Comparison of ENCODE assay signal across 28 mouse cellular contexts in the genomic region with DNA sequence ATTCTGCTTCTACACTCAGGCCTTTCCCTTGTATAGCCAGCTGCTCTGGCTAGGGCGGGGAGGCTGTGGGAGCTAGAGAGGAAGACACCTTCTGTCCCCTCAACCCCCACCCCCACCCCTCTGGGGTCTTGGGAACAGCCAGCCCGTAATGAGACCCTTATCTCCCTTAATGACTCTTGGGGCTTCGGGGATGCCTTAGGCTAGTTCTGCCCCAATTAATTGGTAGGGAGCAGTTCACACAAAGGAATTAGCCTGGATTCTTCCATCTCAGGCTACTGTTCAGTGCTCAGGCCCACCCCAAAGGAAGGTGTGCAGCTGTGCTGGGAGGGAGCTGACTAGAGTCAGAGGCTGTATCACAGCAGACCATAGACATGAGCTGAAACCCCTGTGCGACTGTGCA. TPM values are rescaled to one million over a fixed set of nuclear protein-coding genes. Genes with fewer than 3 reads are reported as not detected.
A peak's percentile ranks its signal among the peaks of the same experiment; 100 is the strongest.
DNase-seq lines count a peak whose midpoint lies in the region; ATAC-seq and TF ChIP-seq lines count a peak whose summit lies in the region.
"Had no signal": no experiment of that assay in that cellular context is flagged by ENCODE, and none has a peak within 500 bp of the region (broad histone marks: within the 10 kb centered on the region; RNA-seq: fewer than 3 reads in every experiment).

No protein-coding gene starts in this region.

- no peak for TF ChIP-seq CTCF in brain, embryonic 14.5 days (IDR thresholded peaks at IDR 0.05; ENCODE audit: borderline replicate concordance, extremely low read depth, insufficient read depth, insufficient read length)

- H3K9ac ChIP-seq in hindbrain, embryonic 16.5 days (ENCODE audit: low read depth, low read length): no peak overlapping the region
- no peak overlapping the region for H3K9ac ChIP-seq in embryonic facial prominence, embryonic 14.5 days (ENCODE audit: low read depth, low read length)
- no peak overlapping the region for H3K9ac ChIP-seq in midbrain, embryonic 14.5 days (replicated peaks; ENCODE audit: low read length)
- H3K9ac ChIP-seq: forebrain, postnatal 0 days; liver, embryonic 14.5 days; lung, embryonic 15.5 days had no signal

- peak; percentile 11 for DNase-seq in hindbrain, embryonic 10.5 days (ENCODE audit: low spot score)
- DNase-seq in brain, embryonic 14.5 days (ENCODE audit: low read depth): peak; percentile 49
- DNase-seq in embryonic facial prominence, embryonic 14.5 days (ENCODE audit: low spot score): peak; percentile 15
- DNase-seq in midbrain, embryonic 14.5 days: peak; percentile 62
- DNase-seq in adrenal gland, adult 18-20 months (ENCODE audit: low spot score in 2 of 2): no peak
- no peak for DNase-seq in frontal cortex, postnatal 10 days (ENCODE audit: low spot score in 2 of 2)
- DNase-seq: adrenal gland, adult 2 months; cerebellum, adult 9-11 months; forebrain, postnatal 0 days; kidney, adult 18-20 months; right cerebral cortex, postnatal 25 days had no signal

- no peak overlapping the region for H3K4me2 ChIP-seq in hindbrain, embryonic 16.5 days (ENCODE audit: low read length)
- H3K4me2 ChIP-seq in embryonic facial prominence, embryonic 14.5 days (ENCODE audit: low read depth, low read length): no peak overlapping the region
- no peak overlapping the region for H3K4me2 ChIP-seq in midbrain, embryonic 14.5 days (ENCODE audit: low read length)
- H3K4me2 ChIP-seq: lung, embryonic 15.5 days had no signal

- H3K4me1 ChIP-seq in hindbrain, embryonic 10.5 days (replicated peaks): peaks cover 12% of the 10 kb centered on the region
- no peaks in the 10 kb centered on the region; the same call in 1 of the 2 replicates for H3K4me1 ChIP-seq in hindbrain, embryonic 16.5 days (ENCODE audit: control insufficient read depth, insufficient read depth, low read depth, low read length)
- peaks cover 4% of the 10 kb centered on the region for H3K4me1 ChIP-seq in embryonic facial prominence, embryonic 14.5 days (ENCODE audit: control insufficient read depth, insufficient read depth, low read length)
- peaks cover 11% of the 10 kb centered on the region for H3K4me1 ChIP-seq in midbrain, embryonic 14.5 days (ENCODE audit: control insufficient read depth, insufficient read depth, low read length)

- WGBS in hindbrain, embryonic 10.5 days: 64% methylated on average over 4 of the region's 4 CpGs
- WGBS in hindbrain, embryonic 16.5 days: 51% methylated on average over 4 of the region's 4 CpGs
- 35% methylated on average over 4 of the region's 4 CpGs for WGBS in embryonic facial prominence, embryonic 14.5 days
- 41% methylated on average over 4 of the region's 4 CpGs for whole genome bisulfite sequencing in midbrain, embryonic 14.5 days

- no peak overlapping the region for H3K27ac ChIP-seq in hindbrain, embryonic 10.5 days
- H3K27ac ChIP-seq in hindbrain, embryonic 16.5 days (ENCODE audit: low read depth, low read length): no peak overlapping the region
- H3K27ac ChIP-seq in embryonic facial prominence, embryonic 14.5 days (replicated peaks; ENCODE audit: low read depth, low read length): no peak overlapping the region
- H3K27ac ChIP-seq in midbrain, embryonic 14.5 days (replicated peaks; ENCODE audit: low read depth, low read length): no peak overlapping the region
- H3K27ac ChIP-seq: heart, embryonic 10.5 days; kidney, postnatal 0 days; liver, embryonic 14.5 days; lung, embryonic 15.5 days; macrophage had no signal

- no peaks in the 10 kb centered on the region for H3K36me3 ChIP-seq in hindbrain, embryonic 10.5 days
- H3K36me3 ChIP-seq in hindbrain, embryonic 16.5 days (ENCODE audit: control insufficient read depth, insufficient read depth, low read length): no peaks in the 10 kb centered on the region
- no peaks in the 10 kb centered on the region for H3K36me3 ChIP-seq in embryonic facial prominence, embryonic 14.5 days (ENCODE audit: control insufficient read depth, insufficient read depth, low read length)
- no peaks in the 10 kb centered on the region for H3K36me3 ChIP-seq in midbrain, embryonic 14.5 days (ENCODE audit: control insufficient read depth, insufficient read depth, low read length)
- H3K36me3 ChIP-seq: heart, embryonic 10.5 days; lung, embryonic 15.5 days had no signal

- no peak for ATAC-seq in hindbrain, embryonic 16.5 days
- ATAC-seq in embryonic facial prominence, embryonic 14.5 days (ENCODE audit: low read depth): peak; percentile 58; the same call in 1 of the 2 replicates
- ATAC-seq in midbrain, embryonic 14.5 days (ENCODE audit: low FRiP score, low TSS enrichment): peak; percentile 68; the same call in 1 of the 2 replicates
- ATAC-seq: forebrain, postnatal 0 days had no signal

- H3K4me3 ChIP-seq in hindbrain, embryonic 10.5 days: no peak overlapping the region
- H3K4me3 ChIP-seq in hindbrain, embryonic 16.5 days (ENCODE audit: low read length): no peak overlapping the region
- no peak overlapping the region for H3K4me3 ChIP-seq in embryonic facial prominence, embryonic 14.5 days (ENCODE audit: low read depth, low read length)
- no peak overlapping the region for H3K4me3 ChIP-seq in midbrain, embryonic 14.5 days (replicated peaks; ENCODE audit: low read depth, low read length)
- H3K4me3 ChIP-seq: heart, embryonic 10.5 days; lung, embryonic 15.5 days had no signal

- H3K9me3 ChIP-seq in hindbrain, embryonic 10.5 days: no peaks in the 10 kb centered on the region
- H3K9me3 ChIP-seq in hindbrain, embryonic 16.5 days (ENCODE audit: control insufficient read depth, low read length): no peaks in the 10 kb centered on the region
- H3K9me3 ChIP-seq in embryonic facial prominence, embryonic 14.5 days (ENCODE audit: control insufficient read depth, low read length): no peaks in the 10 kb centered on the region
- no peaks in the 10 kb centered on the region for H3K9me3 ChIP-seq in midbrain, embryonic 14.5 days (ENCODE audit: control insufficient read depth, low read length)
- H3K9me3 ChIP-seq: heart, embryonic 10.5 days; lung, embryonic 15.5 days had no signal

- peaks cover 19% of the 10 kb centered on the region for H3K27me3 ChIP-seq in hindbrain, embryonic 10.5 days (ENCODE audit: insufficient read depth, poor library complexity, severe bottlenecking)
- no peaks in the 10 kb centered on the region for H3K27me3 ChIP-seq in hindbrain, embryonic 16.5 days (replicated peaks; ENCODE audit: control insufficient read depth, insufficient read depth, low read length)
- no peaks in the 10 kb centered on the region for H3K27me3 ChIP-seq in embryonic facial prominence, embryonic 14.5 days (replicated peaks; ENCODE audit: control insufficient read depth, insufficient read depth, low read length)
- no peaks in the 10 kb centered on the region for H3K27me3 ChIP-seq in midbrain, embryonic 14.5 days (ENCODE audit: control insufficient read depth, insufficient read depth, low read length)
- H3K27me3 ChIP-seq: lung, embryonic 15.5 days had no signal

- TF ChIP-seq POLR2A in brain, embryonic 14.5 days (IDR thresholded peaks at IDR 0.05; ENCODE audit: borderline replicate concordance, extremely low read depth, insufficient read depth, insufficient read length, poor library complexity, severe bottlenecking): no peak

RNA-seq across cellular contexts. Expression of a gene that starts 4.5 kb away (rescaled TPM):
- polyA plus RNA-seq in hindbrain, embryonic 10.5 days (2016; fragmentation: Nextera tagmentation; extraction: Ambion mirVana): 1.1 and 1.6 TPM in 2 replicates
- 32.6 and 37.3 TPM in 2 replicates for polyA plus RNA-seq in hindbrain, embryonic 16.5 days (2015; fragmentation: Nextera tagmentation; extraction: Ambion mirVana)
- 12.9 and 18.2 TPM in 2 replicates for polyA plus RNA-seq in brain, embryonic 14.5 days (2012; rRNA removed)
- polyA plus RNA-seq in embryonic facial prominence, embryonic 14.5 days (2014; fragmentation: Nextera tagmentation; extraction: Ambion mirVana): 0.68 and 0.70 TPM in 2 replicates
- 6.6 and 10.3 TPM in 2 replicates for polyA plus RNA-seq in midbrain, embryonic 14.5 days (2014; fragmentation: Nextera tagmentation; extraction: Ambion mirVana)
- not detected for total RNA-seq in adrenal gland, adult 18-20 months (2021)
- total RNA-seq: gastrocnemius, adult 18-20 months had no signal
- polyA plus RNA-seq: C2C12, macrophage had no signal

RNA-seq across cellular contexts. Expression of a gene that starts 23.0 kb away (rescaled TPM):
- 0.09 and 0.19 TPM in 2 replicates for polyA plus RNA-seq in hindbrain, embryonic 10.5 days (2016; fragmentation: Nextera tagmentation; extraction: Ambion mirVana)
- 0.25 and 0.26 TPM in 2 replicates for polyA plus RNA-seq in hindbrain, embryonic 16.5 days (2015; fragmentation: Nextera tagmentation; extraction: Ambion mirVana)
- polyA plus RNA-seq in brain, embryonic 14.5 days (2012; rRNA removed): 0.14 TPM in 1 of 2 replicates, not detected in the other
- polyA plus RNA-seq in embryonic facial prominence, embryonic 14.5 days (2014; fragmentation: Nextera tagmentation; extraction: Ambion mirVana): 0.10 TPM in 1 of 2 replicates, not detected in the other
- 0.34 and 0.43 TPM in 2 replicates for polyA plus RNA-seq in midbrain, embryonic 14.5 days (2014; fragmentation: Nextera tagmentation; extraction: Ambion mirVana)
- total RNA-seq in adrenal gland, adult 18-20 months (2021): not detected
- total RNA-seq: adrenal gland, adult 2 months; forebrain, postnatal 0 days; gastrocnemius, adult 18-20 months; gastrocnemius, postnatal 4 days had no signal
- polyA plus RNA-seq: C2C12; heart, embryonic 10.5 days; heart, postnatal 0 days; kidney, postnatal 0 days; liver, embryonic 14.5 days; macrophage; spleen, adult 2 months; stomach, embryonic 14.5 days; thymus, postnatal 0 days had no signal

RNA-seq across cellular contexts. Expression of a gene that starts 57.7 kb away (rescaled TPM):
- polyA plus RNA-seq in hindbrain, embryonic 10.5 days (2016; fragmentation: Nextera tagmentation; extraction: Ambion mirVana): 0.07 TPM in 1 of 2 replicates, not detected in the other
- not detected in 2 replicates for polyA plus RNA-seq in hindbrain, embryonic 16.5 days (2015; fragmentation: Nextera tagmentation; extraction: Ambion mirVana)
- 0.03 and 0.10 TPM in 2 replicates for polyA plus RNA-seq in brain, embryonic 14.5 days (2012; rRNA removed)
- polyA plus RNA-seq in embryonic facial prominence, embryonic 14.5 days (2014; fragmentation: Nextera tagmentation; extraction: Ambion mirVana): 3.6 and 4.7 TPM in 2 replicates
- not detected in 2 replicates for polyA plus RNA-seq in midbrain, embryonic 14.5 days (2014; fragmentation: Nextera tagmentation; extraction: Ambion mirVana)
- total RNA-seq in adrenal gland, adult 18-20 months (2021): not detected
- total RNA-seq: adrenal gland, adult 2 months; forebrain, postnatal 0 days; gastrocnemius, adult 18-20 months; gastrocnemius, postnatal 4 days; layer of hippocampus, adult 18-20 months; layer of hippocampus, postnatal 25 days; left cerebral cortex, postnatal 14 days had no signal
- polyA plus RNA-seq: adrenal gland, adult 2 months; C2C12; forebrain, postnatal 0 days; heart, embryonic 10.5 days; heart, postnatal 0 days; kidney, postnatal 0 days; liver, embryonic 14.5 days; macrophage; neural tube, embryonic 14.5 days; spleen, adult 2 months had no signal

Comparison
In these comparisons a context has a peak if more than half of its experiments do, and no peak if none do; other contexts are left out.
1. DNase-seq: peak in hindbrain, embryonic 10.5 days (single experiment), brain, embryonic 14.5 days (single experiment), embryonic facial prominence, embryonic 14.5 days (single experiment) and midbrain, embryonic 14.5 days (single experiment); none in adrenal gland, adult 18-20 months (0 of 2) and frontal cortex, postnatal 10 days (0 of 2).